Mouse (Mus musculus): ENCODE results near the gene Zfp568.

The Zfp568 gene

DNA sequence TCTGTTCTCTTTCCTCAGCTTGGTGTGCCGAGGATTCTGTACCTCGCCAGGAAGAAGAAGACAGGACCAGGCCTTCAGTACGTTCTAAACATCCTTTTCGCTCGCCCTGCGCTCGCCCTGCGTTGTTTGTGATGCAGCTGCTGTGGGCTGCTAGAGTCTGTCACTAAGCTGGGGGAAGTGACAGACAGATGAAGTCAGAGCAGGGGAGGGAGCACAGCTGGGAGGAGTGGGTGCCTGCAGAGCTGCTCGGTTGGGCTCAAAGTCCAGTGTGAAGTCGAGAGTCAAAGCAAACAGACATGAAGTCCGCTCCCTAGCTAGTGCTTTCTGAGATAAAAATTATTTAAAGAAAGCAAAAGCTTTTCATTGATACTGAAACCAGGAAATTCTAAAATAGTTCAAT is 5.3 kb downstream of the Zfp568 start:
- CTCF ChIA-PET, result interaction anchor here (0.6 to 1.3 kb wide), 3 partner anchors 21 to 536 kb away, joined by 3 to 10 read pairs (median 3); no protein-coding TSS in a partner anchor

DNA sequence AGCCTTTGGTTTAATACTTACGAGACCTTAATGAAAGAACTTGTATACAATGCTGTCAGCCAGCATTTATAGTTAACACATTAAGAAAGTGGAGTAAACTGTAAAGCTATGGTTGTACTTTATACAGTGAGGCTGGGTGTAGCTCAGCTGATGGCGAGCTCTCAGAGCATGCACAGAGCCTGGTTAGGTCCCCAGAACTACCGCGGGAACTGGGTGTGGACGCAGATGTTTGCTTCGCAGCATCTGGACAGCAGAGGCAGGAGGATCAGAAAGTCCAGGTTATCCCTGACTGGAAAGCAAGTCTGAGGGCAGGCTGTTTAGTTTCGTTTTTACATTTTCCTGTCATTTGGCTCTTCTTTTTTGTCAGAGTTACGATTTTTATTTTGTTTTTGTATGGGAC is 8.9 kb downstream of the Zfp568 start:
- CTCF ChIA-PET, result no interaction called here

DNA sequence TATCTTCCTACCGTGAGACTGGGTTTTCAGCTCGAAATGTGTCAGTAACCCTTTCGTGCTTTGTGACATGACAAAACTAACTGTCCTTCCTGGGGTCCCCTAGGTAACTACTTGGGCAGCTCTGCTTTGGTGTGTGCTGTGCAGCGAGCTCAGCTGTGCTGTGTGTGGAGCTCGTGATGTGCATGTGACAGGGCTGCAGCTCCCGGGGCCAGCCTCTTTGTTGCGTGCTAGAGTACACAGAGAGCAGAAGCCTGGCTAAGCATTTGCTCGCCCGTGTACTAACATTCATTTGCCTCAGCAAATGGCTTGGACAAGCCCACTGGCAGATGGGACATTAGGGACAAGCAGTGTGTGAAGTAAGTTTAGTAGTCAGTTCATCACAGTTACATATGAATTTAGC is 9.6 kb downstream of the Zfp568 start:
- CTCF ChIA-PET, result interaction anchor here (0.6 kb wide), 1 partner anchor 317 kb away, joined by 4 read pairs; no protein-coding TSS in a partner anchor

DNA sequence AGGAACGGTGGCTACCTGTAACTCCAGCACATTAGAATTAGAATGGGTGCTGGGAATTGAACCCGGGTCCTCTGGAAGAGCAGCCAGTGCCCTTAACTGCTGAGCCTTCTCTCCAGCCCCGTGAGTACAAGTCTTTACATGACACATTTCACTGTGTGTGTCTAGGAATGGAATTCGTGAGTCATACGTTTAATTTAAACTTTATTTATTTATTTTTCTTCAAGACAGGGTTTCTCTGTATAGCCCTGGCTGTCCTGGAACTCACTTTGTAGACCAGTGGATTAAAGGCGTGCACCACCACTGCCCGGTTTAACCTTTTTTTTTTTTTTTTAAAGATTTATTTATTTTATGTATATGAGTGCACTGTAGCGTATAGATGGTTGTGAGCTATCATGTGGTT is 11.4 kb downstream of the Zfp568 start:
- CTCF ChIA-PET, result no interaction called here

DNA sequence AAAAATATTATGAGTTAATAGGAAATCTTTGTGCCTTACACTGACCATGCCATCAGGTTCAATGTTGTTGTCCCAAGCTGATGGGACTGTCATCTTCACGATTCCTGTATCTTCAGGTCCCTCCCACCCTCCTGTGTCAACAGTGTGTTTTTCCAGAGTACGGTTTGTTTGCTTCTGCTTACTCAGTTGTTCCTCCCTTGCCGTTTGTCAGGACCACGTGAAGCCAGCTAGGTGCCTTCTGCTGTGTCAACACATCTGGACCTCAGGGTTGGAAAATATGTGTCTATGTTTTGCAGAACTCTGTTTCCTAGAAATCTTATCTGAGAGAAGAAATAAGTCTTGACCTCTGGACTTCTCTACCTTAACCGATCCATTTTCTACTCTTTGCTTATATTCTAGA is 16.8 kb downstream of the Zfp568 start:
- CTCF ChIA-PET, result no interaction called here

DNA sequence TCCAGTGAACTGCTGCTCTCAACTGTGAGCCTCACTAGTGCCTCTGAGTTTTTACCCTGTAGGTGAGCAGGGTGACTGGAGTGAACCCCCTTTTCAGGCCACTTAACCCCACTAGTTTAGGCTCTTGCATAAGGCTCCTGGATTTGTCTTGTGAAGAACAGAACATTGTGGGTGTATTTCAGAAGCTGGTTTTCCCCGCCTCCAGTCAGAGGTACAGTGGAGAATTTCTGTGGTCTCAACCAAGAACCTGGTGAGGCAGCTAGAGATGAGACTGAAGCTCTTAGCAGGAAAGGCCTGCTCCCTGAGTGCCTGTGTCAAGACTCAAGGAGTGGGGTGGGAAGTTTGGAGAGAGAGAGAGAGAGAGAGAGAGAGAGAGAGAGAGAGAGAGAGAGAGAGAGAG is 23.8 kb downstream of the Zfp568 start:
- CTCF ChIA-PET, result no interaction called here

DNA sequence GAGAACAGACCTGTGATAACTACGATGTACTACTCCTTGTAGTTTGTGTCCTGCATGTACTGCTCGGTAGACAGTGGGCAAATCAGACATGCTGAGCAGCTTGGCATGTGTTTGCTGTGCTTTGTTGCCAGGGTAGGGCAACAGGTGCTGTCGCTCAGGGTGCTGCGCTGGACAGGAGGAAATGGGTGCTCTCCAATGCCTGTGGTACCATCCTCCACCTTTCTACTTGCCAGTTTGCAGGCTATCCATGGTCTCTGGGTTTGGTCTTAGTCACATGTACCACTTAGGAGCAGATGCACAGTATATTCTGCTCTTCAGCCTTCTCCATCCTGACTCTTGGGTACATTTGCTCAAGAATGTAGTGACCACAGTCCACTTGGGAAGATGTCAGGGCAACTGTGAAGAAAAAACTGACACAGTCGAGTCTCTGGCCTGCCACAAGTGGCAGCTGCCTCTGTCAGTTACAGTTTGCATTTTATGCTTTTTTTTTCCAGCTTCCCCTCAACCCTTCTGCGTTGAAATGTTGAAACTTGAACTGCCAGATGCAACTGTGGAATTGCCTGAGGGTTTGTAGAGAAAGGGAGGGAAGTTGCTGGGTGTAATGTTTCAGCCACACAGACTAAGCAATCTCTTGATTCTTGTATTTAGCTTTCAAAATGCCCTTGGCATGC is 24.4 kb downstream of the Zfp568 start:
- CTCF ChIA-PET, result no interaction called here

DNA sequence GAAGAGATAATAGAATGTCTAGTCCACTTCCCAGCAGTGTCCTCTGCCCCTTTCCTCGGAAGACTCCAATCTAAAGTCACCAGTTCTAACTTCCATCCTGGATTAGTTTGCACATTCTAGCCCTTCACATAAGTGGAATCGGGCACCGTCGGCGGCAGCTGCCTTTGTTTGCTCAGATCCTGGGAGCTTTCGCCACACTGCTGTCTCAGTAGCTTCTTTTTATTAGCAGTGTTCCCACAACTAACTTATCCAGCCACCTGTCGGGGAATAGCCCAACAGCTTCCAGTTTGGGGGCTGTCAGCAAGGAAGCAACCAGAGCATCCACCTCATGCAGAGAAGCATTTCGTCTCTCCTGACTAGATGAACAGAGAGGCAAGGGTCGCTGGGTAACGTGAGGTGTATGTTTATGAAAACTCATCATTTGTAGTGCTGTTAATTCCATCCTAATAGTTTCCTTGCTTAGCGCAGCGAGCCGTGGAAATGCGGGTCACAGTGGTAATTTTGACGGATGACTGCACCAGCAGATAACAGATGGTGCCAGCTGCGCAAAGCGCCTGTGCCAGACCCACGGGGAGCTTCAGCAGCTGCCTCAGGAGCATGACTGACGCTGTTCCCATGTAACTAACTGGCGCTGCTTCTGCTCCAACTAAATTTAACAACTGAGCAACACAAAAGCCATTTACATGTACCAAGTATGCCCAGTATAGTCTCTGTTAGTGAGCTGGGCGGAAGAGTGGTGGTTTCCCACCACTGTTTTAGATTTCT is 25.7 kb downstream of the Zfp568 start:
- CTCF ChIA-PET, result no interaction called here

DNA sequence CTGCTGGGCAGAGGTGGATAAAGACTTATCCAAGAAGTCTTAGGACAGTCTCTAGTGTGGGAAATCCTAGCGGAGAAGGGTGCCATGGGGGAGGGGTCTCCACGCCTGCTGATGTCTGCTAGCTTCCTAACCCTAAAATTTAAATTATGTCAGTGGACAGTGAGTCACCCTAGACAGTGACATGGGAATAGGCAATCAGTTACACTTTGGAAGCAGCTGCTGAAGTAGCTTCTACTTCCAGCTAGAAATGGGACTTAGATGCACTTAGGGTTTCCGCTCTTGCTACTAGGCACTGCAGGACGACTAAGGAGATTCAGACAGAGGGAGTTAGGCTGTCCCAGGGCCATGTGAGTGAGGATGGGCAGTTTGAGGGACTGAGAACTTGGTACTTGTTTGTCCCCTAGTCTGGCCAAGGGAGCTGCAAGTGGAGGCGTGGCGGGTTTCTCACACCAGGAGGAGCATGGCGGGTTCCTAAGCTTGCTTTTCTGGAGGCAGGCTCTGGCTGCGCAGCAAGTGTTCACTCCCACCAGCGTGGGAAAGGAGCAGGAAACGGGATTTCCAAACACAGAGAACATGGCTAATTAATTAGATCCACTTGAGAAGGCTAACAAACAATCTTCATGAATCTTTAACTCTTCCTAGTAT is 26.9 kb downstream of the Zfp568 start:
- CTCF ChIA-PET, result interaction anchor here (1.0 kb wide), 1 partner anchor 21 kb away, joined by 3 read pairs; no protein-coding TSS in a partner anchor

DNA sequence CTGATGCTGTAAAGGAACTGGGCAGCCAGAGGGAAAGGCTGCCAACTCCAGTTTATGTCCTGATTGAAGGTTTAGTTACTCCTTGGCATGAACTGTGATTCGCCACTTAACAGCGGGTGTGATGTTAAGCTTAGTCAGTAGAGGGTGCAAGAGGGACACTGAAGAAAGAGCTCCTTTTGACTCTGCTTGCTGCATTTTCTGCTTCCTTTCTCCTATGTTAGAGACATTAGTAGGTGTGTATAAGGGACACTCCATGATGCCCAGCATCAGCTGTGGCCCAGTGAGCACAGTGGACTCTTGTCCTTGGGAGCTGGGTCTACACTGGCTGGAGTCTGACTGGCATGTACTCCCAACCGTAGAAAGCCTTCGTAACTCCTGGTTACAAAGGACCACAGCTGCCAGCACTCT is 29.2 kb downstream of the Zfp568 start:
- CTCF ChIA-PET, result interaction anchor here (0.5 to 1.5 kb wide), 2 partner anchors 79 to 712 kb away, joined by 3 to 4 read pairs; no protein-coding TSS in a partner anchor

DNA sequence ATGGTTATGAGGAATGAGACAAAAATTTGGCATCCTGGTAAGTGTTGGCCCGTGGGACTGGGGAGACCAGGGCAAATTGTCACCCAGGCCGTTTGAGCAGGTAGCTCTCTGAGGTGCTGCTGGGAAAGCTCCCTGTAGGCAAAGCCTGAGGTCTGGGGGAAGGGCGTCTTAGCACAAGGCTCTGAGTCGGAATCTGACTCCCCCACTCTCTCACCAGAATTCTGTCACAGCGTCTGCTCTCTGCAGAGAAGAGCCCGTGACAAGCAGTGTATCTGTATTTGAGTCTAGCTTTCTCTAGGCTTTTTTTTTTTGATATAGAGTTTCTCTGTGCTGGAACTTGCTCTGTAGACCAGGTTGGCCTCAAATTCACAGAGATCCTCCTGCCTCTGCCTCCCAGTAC is 33.5 kb downstream of the Zfp568 start:
- CTCF ChIA-PET, result no interaction called here

DNA sequence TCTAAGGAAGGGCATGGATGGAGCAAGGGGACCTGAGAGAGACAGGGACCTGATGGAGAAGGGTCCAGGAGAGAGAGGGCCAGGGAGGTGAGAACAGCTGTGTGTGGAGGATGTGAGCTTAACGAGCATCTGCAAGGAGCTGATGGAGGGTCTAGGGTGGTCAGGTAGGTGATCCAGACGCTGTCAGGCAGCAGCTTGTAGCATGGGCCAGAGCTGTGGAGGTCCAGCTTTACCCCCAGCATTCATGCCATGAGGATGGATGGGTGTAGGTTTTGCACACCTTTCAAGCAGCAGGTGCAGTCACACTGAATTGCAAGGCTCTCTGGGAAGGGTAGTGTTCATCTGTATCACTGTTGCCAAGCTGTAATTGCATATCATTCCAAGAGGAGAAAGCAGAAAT is 35.8 kb downstream of the Zfp568 start:
- CTCF ChIA-PET, result interaction anchor here (0.6 kb wide), 1 partner anchor 157 kb away, joined by 3 read pairs; no protein-coding TSS in a partner anchor

DNA sequence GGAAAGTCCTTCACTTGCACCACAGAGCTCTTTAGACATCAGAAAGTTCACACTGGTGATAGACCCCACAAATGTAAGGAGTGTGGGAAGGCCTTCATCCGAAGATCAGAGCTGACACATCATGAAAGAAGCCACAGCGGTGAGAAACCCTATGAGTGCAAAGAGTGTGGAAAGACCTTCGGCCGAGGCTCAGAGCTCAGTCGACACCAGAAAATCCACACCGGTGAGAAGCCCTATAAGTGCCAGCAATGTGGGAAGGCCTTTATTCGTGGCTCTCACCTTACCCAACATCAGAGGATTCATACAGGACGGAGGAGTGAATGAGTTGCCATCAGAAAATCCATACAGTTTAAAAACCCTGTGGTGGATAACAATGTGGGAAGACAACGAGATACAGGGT is 39.6 kb downstream of the Zfp568 start:
- CTCF ChIA-PET, result interaction anchor here (0.6 kb wide), 1 partner anchor 64 kb away, joined by 3 read pairs; no protein-coding TSS in a partner anchor

DNA sequence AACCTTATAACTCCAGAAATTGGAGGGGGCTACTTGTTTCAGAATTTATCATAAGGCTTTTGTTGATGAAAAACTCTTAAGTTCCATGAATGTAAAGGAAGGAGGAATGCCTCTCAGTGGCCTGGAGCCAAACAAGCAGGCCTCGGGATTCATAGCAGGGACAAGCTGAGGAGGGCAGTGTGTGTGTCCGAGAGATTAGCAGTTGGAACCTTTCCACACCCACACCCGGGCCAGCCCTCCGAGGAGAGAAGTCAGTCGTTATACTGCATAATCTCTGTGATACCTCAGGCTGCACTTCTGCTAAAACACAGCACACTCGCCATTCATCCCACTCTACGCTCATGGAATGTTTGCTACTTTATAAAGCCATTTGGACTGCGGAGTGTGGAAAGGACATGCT is 40.0 kb downstream of the Zfp568 start:
- CTCF ChIA-PET, result no interaction called here

DNA sequence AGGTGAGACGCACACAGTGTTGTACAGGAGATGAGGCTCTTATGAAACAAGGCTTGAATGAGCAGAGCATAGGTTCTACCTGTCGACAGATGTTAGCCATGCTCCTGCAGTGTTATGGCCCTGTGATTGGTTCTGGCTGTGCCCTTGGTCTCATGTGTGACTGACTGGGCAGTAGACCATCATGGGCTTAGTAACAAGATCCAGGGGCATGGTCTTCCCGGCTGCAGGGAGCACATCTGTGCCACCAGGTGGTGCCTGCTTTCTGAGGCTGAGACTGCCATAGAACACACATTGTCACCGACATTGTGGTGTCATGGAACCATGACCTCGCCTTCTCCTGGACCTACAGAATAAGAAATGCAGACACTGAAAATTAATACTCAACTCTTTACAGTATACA is 41.6 kb downstream of the Zfp568 start:
- CTCF ChIA-PET, result no interaction called here

DNA sequence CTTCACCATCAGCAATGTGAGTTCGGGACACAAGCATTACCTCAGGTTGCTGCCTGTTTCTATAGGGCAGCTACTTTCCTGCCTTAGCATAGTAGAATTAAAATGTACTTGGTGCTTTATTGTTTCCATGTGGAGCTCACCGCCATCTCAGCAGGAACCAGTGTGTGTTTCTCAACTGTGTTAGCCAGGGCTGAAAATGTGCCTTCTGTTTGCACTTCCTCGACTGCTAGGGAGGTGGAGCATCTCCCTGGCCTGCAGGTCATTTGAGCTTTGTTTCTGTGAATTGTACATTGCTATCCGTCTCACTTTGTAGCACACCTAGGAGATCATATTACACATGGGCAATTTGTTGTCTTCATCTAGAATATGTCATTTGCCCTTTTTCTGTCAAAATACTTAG is 43.6 kb downstream of the Zfp568 start:
- CTCF ChIA-PET, result no interaction called here

DNA sequence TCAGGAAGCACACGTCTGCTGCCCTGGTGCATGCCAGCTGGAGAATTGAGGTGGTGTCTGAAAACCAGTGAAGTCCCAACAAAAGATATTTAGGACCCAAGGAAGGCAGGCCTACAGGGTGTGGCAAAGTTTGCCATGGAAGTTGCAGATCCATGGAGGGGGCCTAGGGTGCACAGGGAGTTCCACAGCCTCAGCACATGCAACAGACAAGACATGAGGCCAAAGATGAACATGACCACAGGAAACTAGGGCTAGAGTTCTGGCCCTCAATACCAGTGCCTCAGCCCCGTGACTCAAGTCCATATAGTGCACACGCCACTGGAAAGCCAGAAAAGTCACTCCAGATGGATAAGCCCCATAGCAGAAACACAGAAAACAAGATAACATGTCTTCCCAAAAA is 44.8 kb downstream of the Zfp568 start:
- CTCF ChIA-PET, result no interaction called here

DNA sequence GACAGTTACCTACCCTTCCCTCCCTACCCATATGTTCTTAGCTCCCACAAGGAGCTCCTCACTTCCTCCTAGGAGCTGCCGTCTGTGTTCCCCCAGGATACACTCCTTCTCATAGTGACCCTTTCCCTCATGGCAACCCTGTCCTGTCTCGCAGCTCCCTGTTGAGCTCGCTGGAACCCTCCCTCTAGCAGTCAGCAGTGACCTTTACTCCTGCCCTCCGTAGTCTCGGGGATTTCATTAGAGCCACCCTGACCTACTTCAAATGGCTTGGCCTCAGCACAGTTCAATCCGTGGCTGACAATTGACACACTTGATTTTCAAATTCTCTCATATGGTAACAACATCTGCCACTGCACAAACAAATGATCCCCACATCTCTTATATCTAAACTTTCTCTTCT is 46.9 kb downstream of the Zfp568 start:
- CTCF ChIA-PET, result no interaction called here

DNA sequence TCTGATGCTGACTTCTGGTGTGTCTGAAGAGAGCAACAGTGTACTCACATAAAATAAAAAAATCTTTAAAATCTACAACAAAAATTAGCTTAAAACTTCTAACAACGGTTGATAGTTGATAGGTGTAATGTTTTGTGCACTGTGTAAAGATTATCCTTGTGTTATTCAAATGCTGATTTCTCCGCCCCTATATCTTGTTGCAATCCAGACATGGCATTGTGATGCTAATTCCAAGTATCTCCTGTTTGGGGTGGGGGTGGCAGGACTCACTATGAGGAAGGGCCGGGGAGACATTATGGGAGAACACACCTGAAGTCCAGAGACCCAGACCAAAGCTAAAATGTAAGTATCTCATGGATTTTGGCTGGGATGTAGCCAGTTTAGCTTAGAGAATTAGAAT is 47.6 kb downstream of the Zfp568 start:
- CTCF ChIA-PET, result no interaction called here

DNA sequence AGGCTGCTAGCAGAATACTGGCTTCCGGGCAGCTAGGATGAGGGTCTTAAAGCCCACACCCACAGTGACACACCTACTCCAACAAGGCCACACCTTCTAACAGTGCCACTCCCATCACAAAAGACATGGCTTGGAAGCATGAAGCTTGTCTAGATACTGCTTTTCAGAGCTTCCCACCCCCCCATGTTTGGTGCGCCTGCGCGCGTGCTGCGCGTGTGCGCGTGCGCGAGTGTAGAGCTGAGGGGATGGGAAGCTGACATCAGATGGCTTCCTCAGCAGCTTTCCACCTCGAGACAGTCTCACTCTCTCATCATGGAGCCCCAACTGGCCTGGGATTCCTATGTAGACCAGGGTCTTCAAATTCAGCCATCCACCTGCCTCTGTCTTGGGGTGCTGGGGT is 50.6 kb downstream of the Zfp568 start:
- CTCF ChIA-PET, result no interaction called here

DNA sequence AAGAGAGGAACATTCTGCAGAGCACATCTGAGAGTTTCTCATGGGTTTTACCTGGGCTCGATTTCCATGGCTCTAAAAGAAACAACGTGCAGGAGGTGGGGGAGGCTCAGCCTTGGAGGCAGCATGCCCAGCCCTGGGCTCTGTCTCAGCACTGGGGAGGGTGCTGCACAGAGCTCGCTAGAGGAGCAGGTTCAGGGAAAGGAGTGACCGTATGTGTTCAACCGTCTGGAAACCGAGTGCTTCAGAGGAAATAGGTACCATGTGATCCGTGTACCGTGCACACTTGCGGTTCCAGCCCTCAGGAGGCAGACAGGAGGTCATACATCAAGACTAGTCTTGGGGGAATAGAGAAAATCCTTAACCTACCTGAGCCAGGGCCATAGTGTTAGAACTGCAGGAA is 60.6 kb downstream of the Zfp568 start:
- CTCF ChIA-PET, result interaction anchor here (0.6 kb wide), 1 partner anchor 45 kb away, joined by 4 read pairs; no protein-coding TSS in a partner anchor

DNA sequence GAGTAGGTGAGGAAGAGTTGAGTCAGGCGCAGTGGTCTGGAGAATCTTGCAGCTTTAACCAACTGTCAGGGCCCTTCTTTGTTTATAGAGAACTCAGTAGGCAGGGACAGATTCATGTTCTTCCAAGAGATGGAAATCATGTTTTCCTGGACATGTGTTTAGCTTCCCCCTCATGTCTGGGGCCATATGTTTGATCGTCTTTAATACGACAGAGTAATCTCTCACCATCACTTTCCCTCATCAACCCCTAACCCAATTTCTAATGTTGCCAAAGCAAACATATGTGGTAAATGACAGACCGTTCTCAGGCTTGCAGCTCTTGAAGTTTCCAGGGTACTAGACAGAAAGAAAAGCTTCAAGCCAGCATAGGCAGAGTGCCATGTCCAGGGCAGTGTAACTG is 64.4 kb downstream of the Zfp568 start:
- CTCF ChIA-PET, result no interaction called here

Measured in spleen, embryonic (tissue).